Mouse (Mus musculus): Measurements from ENCODE around the gene Crtac1.

Crtac1 gene

DNA sequence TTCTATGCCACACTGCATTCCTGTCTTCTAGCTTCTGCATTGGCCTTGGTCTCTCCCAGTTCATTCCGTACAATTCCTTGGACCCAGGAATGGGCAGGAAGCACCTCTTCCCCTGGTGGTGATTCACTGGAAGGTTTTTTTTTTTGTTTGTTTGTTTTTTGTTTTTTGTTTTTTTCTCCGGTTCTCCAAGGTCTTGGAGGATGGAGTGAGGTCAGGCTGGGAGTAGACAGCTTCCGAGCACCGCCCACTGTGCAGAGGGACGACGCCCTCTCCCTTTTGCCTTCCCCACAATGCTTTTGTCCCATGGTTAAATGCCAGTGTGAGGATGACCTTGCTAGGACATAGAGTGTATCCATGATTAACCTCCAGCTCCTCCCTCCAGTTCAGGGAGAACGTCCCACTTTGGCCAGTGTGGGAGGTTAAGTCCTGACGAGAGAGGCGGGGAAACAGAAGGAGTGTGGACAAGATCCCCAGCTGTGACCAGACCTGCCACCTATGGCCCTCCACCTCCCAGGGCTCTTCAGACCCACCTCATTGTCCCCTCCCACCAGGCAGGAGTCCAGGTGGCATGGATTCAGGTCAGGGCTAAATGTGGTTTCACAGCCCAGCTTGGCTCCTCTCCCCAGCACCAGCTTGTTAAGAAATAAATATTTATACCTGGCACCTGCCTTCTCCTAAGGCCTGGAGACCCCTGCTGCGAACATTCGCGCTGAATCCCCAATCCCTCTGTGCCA is 109.1 kb downstream of the Crtac1 start:
- no peak for DNase-seq

GRCm38 (mm10) chr19:42321936-42322335 is 109.6 kb downstream of the Crtac1 start:
- no peak for DNase-seq

DNA sequence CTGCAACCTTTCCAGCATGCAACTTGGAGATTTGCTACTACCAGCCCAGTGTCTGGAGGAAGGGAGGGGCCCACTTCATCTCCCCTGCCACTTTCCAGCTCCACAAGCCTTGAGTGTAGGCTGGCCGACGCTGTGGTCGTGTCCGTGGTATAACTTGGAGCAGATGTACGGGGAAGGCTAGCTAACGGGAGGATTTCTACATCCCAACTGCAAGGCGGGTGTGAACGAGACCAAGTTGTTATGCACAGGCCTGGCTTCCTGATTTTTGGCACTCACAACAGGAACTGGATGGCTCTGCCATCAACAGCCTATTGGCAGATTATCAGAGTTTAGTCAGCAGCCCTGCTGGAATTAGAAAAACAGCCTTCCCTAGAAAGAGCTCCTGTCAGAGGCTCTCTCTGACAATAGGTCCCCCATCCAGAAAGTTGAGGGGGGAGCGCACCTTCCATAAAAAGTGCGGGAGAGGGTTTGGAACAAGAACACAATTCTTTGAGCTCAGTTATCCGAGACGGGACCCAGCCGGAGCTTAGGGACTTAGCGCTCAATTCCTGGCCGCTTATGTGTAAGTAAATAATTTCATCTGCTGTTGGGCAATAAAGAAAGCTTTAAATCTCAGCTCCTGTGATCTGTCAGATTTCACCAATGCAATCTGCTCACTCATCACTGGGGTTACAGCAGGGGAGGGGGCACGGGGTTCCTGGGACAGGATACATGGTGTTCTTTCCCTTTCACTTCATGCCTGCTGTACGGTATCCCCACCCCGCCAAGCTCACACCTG is 113.7 kb downstream of the Crtac1 start:
- no peak for DNase-seq

DNA sequence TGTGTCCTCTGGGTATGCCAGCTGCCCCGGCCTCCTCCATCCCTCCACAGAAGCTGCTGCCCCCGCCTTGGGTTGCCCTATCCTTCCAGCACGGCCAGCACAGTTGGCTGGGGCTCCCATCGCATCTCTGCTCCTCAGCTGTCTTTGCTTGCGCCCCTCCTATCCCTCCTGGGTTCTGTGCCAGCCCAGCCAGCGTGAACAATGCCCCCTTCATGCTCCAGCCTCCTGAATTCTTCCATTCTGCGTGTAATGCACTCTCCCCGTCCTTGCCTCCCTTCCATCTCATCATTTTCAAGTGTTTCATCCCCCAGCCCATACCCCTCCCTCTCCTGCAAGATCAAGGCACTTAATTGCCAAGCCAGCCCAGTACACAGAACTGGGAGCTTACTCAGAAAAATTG is 114.6 kb downstream of the Crtac1 start:
- no peak for DNase-seq

DNA sequence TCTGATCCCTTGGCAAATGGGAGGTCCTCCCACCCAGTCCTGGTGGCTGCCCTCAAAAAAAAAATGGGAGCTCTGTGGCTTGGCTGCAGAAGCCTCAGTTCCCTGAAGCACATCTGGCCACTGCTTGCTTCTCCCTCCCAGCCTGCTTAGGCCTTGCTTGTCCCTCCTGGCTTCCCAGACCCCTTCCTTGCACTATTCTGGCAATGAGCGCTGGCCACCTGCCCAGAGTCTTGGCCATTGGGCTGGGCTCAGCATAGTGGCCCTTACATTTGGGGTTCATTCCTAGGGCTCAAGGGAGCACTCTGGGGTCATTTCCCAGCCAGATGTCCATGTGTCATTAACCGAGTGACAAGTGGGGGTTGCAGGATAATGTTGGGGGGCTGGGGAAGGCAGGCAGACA is 115.1 kb downstream of the Crtac1 start:
- DNase-seq, result no peak

GRCm38 (mm10) chr19:42315914-42316313 is 115.7 kb downstream of the Crtac1 start:
- DNase-seq, result peak; percentile 6 to 8

DNA sequence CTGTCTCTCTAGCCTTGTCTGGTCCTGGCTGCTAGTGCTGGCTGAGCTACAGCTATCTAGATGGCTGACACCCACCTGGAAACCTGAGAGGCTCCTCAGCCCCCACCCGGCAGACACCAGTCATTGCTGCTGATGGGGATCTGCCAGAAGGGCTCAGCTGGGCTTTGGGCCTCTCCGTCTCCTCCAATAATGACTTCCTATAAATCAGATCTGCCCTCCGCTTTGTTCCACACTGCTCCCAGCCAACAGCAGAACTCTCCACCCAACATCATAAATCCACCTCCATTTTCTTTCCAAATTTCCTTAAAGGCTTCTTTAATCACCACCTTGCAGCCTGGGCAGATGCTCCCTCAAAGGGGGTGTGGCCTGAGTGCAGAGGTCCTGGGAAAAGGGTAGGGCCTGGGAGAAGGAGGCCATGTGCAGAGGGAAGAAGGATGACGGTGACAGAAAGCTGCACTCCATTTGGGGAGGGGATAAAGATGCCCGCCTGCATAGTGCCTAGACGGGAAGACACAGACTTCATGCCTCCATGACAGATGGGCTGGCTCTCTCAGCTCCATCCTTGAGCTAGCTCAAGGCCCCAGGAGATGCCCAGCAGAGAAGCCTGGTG is 116.4 kb downstream of the Crtac1 start:
- no peak for DNase-seq

DNA sequence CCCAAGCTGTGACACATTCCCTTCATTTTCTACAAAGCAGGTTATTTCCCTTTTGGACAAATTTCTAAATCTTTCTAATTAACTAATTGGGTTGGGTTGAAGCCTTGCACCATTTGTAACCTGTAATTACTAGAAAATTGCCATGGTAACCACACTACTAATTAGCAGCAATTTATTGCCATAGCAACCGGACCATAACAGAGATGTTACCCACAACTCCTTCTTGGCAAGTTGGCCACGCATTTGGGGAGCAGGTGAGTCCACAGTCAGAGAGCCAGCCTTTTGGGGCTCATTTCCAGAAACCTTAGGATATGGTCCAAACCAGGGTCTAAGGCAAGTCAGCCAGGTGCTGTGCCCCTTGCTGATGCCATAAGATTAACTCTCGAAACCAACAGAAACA is 119.4 kb downstream of the Crtac1 start:
- no peak for DNase-seq

DNA sequence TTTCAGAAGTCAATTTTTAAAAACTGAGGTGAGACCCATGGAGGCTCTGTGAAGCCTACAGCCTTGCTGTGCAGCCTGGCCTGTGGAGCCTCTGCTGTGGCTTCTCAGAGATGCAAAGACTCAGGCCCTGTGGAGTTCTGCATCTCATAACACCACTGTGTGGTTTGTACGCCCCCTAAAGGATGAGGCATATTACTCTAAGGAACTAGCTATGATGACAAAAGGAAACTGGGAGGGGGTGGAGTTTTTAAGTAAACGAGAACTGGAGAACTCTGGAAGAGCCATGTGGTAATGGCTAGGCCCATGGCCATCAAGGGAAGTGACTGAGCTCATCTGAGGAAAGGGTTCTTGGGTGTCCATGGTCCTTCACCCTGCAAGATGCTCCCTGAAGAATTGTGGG is 120.3 kb downstream of the Crtac1 start:
- DNase-seq, result no peak

DNA sequence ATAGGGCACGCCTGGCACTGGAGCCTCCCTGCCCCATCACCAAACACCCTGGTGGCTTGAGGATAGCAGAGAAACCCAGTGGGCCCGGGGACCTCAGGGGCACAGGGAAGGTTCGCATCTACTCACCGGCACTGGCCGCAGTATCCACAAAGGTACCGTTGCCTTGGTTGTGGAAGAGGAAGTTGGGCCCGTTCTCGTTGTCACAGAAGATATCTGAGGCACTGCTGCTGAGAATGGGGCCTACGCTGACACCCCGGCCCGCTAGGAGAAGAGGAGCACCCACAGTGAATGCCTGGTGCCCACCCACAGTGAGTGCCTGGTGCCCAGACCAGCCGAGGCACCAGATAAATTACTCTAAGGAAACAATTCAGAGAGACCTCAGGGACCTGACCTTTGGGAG is 122.7 kb downstream of the Crtac1 start:
- DNase-seq, result no peak

- peak in 1 of 2 experiments; percentile 8 for DNase-seq
These were observed 124.6 kb downstream of the Crtac1 start for GRCm38 (mm10) chr19:42307019-42307418.

DNA sequence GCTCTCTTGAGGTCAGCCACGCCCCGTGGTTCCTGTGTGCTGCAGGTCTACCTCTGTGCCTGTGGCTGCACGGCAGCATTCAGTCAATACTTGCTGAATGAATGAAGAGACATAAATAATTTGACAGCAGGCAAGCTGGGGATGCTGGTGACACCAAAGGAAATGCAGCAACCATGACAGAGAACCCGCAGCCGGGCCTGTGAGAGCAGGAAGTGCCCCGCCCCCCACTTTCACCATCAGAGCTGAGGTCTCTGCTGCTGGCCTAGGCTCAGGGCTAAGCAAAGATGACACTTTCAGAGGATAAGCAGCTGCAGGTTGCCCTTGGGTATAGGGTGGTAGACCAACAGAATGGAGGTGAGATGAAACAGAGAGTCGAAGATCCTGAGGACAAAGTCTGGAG is 125.4 kb downstream of the Crtac1 start:
- DNase-seq, result peak; percentile 21 to 29

GRCm38 (mm10) chr19:42305746-42306145 is 125.8 kb downstream of the Crtac1 start:
- DNase-seq, result no peak

- no peak for DNase-seq
These were observed 127.1 kb downstream of the Crtac1 start for GRCm38 (mm10) chr19:42304506-42304905.

DNA sequence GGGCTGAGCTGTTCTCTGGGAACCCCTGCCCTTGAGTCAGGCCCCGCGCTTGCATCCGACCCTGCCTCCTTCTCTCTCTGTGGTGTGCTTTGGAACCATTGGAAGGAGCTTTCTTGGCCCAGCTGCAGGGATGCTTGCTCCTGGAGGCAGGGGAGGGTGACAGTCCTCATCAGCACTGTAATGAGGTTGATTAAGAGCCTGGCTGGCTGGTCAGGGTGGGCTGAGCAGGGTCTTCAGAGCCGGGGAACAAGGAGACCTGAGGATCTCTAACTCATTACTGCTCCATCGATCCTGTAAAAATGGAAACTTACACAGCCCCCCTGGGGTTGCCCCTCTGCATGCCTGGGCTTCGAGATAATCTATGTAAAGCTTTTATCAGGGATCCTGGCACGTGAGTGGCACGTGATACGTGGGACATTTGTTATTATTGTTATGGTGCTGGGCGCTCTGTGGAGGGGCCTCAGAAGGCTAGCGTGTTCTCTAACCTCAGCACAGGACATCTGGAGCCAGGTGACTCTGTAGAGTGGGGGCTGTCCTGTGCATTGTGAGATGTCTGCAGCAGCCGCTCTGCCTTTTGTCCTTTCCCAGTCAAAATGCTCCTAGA is 128.3 kb downstream of the Crtac1 start:
- no peak for DNase-seq

DNA sequence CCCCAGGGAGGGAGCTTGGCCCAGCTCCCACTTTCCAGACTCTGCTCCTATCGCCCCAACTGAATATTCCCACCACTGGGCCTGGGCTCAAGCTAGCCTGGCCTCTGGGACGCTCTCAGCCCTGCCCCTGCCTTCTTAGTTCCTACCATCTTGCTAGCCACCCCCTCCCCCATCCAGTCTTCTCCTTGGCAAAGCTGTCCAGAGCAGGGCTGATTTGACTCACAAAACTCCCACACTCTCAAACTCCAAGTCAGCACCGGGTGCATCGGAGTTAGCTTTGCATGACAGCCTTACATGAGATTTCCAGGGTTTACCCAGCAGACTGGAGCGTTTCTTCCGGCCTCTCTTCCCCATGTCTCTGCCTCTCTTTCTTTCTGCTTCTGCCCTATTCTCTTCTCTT is 138.4 kb downstream of the Crtac1 start:
- DNase-seq, result no peak

DNA sequence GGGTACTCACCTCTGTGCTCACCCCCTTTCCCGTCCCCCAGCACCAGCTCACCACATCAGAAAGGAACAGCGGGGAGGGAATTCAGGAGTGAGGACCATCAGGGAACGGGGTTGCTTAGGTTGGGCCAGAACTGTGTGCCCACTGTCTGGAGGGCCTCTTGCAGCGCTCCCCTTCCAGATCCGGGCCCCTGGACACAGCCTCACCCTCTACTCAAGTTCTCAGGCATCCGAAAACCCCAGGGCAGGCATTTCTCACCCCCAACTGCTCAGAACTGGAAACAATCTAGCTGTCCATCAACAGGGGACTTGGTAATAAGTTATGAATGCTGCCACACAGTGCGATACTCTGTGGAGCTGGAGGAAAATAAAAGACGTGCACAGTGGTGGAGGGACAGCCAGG is 139.5 kb downstream of the Crtac1 start:
- no peak for DNase-seq

- no peak for DNase-seq
These were observed 140.5 kb downstream of the Crtac1 start for GRCm38 (mm10) chr19:42290954-42291661.

GRCm38 (mm10) chr19:42288361-42288760 is 143.2 kb downstream of the Crtac1 start:
- DNase-seq, result no peak

DNA sequence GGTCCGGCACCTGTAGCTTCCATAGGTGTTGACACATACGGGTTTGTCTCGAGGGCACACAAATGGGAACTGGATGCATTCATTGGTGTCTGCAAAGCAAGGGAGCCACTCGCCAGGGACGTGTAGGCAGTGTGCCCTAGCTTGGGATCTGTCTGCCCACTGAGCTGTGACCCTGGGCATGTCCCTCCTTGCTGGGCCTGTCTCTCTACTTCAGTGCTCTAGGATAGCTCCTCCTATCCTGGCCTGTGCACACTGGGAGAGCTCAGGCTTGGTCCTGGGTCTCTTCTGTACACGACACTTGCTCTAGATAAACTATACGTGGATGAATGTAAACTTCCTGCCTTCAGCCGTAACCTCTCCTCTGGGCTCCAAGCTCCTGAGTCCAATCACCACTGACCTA is 147.4 kb downstream of the Crtac1 start:
- no peak for DNase-seq

- DNase-seq, result no peak
These were observed 152.0 kb downstream of the Crtac1 start for GRCm38 (mm10) chr19:42279611-42280010.

GRCm38 (mm10) chr19:42278461-42278860 is 153.1 kb downstream of the Crtac1 start:
- no peak for DNase-seq

DNA sequence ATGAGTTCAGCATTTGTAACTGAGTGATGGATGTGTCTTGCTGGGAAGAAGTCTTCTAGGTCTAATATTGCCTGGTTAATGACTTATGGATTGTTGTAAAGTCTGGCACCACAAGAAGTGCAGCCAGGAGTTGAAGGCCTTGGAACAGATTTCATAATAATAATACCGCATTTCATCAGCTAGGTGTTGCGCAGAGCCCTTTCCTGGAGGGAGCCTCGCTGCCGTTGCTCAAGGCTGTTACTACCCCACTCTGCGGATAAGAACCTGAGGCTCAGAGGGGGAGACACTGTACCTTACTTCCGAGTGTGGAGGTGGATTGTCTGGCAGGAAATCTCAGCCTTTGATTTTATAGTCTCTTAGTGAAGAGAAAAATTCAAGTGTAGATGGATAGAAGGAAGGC is 154.3 kb downstream of the Crtac1 start:
- DNase-seq, result no peak
